Mouse (Mus musculus): ENCODE results near the gene Jag1. TPM values are rescaled to one million over a fixed set of nuclear protein-coding genes. Genes with fewer than 3 reads are reported as not detected.
A peak's percentile ranks its signal among the peaks of the same experiment; 100 is the strongest.

Jag1 gene
- polyA plus RNA-seq, 1 experiment from 2014 or later: 18.4 TPM

GRCm38 (mm10) chr2:137109321-137110213 lies 6.9 kb downstream of the Jag1 start:
- no peaks in the 10 kb centered on the region for H3K9me3 ChIP-seq (ENCODE audit: control insufficient read depth, low read length)
- no peaks in the 10 kb centered on the region for H3K36me3 ChIP-seq (ENCODE audit: control insufficient read depth, insufficient read depth, low read length)
- 0 out of 2 replicates have a peak overlapping the region, but pooled peaks have one; percentile 15 for H3K27ac ChIP-seq (replicated peaks; ENCODE audit: low read depth, low read length)
- no peak overlapping the region for H3K9ac ChIP-seq (replicated peaks; ENCODE audit: low read length)
- peaks cover 50% of the 10 kb centered on the region for H3K4me1 ChIP-seq (ENCODE audit: control insufficient read depth, insufficient read depth, low read length)
- no peak overlapping the region for H3K4me3 ChIP-seq (replicated peaks; ENCODE audit: low read depth, low read length)
- ATAC-seq (ENCODE audit: low FRiP score, low TSS enrichment): peak; percentile 57
- peak overlapping the region; percentile 97 for H3K4me2 ChIP-seq (ENCODE audit: low read length)
- WGBS: 12% methylated on average over 15 of the region's 15 CpGs
- DNase-seq: peak; percentile 66
- no peaks in the 10 kb centered on the region for H3K27me3 ChIP-seq (ENCODE audit: control insufficient read depth, insufficient read depth, low read length)

- 54% methylated on average over 8 of the region's 8 CpGs for WGBS
- Histone ChIP-seq H3K4me3 (replicated peaks; ENCODE audit: low read depth, low read length) (no peak overlapping the region), H3K9me3 (ENCODE audit: control insufficient read depth, low read length) (no peaks in the 10 kb centered on the region), H3K27me3 (ENCODE audit: control insufficient read depth, insufficient read depth, low read length) (no peaks in the 10 kb centered on the region), H3K9ac (replicated peaks; ENCODE audit: low read length) (no peak overlapping the region), H3K4me1 (ENCODE audit: control insufficient read depth, insufficient read depth, low read length) (peaks cover 42% of the 10 kb centered on the region), H3K27ac (replicated peaks; ENCODE audit: low read depth, low read length) (no peak overlapping the region), H3K4me2 (ENCODE audit: low read length) (no peak overlapping the region), H3K36me3 (ENCODE audit: control insufficient read depth, insufficient read depth, low read length) (0 out of 2 replicates have a peak, but pooled peaks cover 2% of the 10 kb centered on the region)
- no peak for ATAC-seq (ENCODE audit: low FRiP score, low TSS enrichment)
- DNase-seq: no peak
Measured at GRCm38 (mm10) chr2:137107946-137108345, 8.5 kb downstream of the Jag1 start.

- no peak overlapping the region for H3K4me3 ChIP-seq (replicated peaks; ENCODE audit: low read depth, low read length)
- no peaks in the 10 kb centered on the region for H3K27me3 ChIP-seq (ENCODE audit: control insufficient read depth, insufficient read depth, low read length)
- no peaks in the 10 kb centered on the region for H3K9me3 ChIP-seq (ENCODE audit: control insufficient read depth, low read length)
- H3K27ac ChIP-seq (replicated peaks; ENCODE audit: low read depth, low read length): no peak overlapping the region
- no peak overlapping the region for H3K4me2 ChIP-seq (ENCODE audit: low read length)
- no peak for DNase-seq
- H3K36me3 ChIP-seq (ENCODE audit: control insufficient read depth, insufficient read depth, low read length): 0 out of 2 replicates have a peak, but pooled peaks cover 2% of the 10 kb centered on the region
- WGBS: 45% methylated on average over 4 of the region's 4 CpGs
- peaks cover 35% of the 10 kb centered on the region for H3K4me1 ChIP-seq (ENCODE audit: control insufficient read depth, insufficient read depth, low read length)
- H3K9ac ChIP-seq (replicated peaks; ENCODE audit: low read length): no peak overlapping the region
- ATAC-seq (ENCODE audit: low FRiP score, low TSS enrichment): no peak
Measured at GRCm38 (mm10) chr2:137107203-137107602, 9.2 kb downstream of the Jag1 start.

- Histone ChIP-seq H3K4me1 (ENCODE audit: control insufficient read depth, insufficient read depth, low read length) (peaks cover 30% of the 10 kb centered on the region), H3K27me3 (ENCODE audit: control insufficient read depth, insufficient read depth, low read length) (no peaks in the 10 kb centered on the region), H3K9ac (replicated peaks; ENCODE audit: low read length) (no peak overlapping the region), H3K36me3 (ENCODE audit: control insufficient read depth, insufficient read depth, low read length) (0 out of 2 replicates have a peak, but pooled peaks cover 2% of the 10 kb centered on the region), H3K9me3 (ENCODE audit: control insufficient read depth, low read length) (no peaks in the 10 kb centered on the region), H3K27ac (replicated peaks; ENCODE audit: low read depth, low read length) (no peak overlapping the region), H3K4me3 (replicated peaks; ENCODE audit: low read depth, low read length) (no peak overlapping the region), H3K4me2 (ENCODE audit: low read length) (no peak overlapping the region)
- DNase-seq (peak; percentile 69), ATAC-seq (ENCODE audit: low FRiP score, low TSS enrichment) (peak; percentile 57)
- WGBS: 15% methylated on average over 5 of the region's 5 CpGs
Measured at GRCm38 (mm10) chr2:137101074-137101473, 15.4 kb downstream of the Jag1 start.

GRCm38 (mm10) chr2:137099211-137099734 lies 17.2 kb downstream of the Jag1 start:
- no peaks in the 10 kb centered on the region for H3K27me3 ChIP-seq (ENCODE audit: control insufficient read depth, insufficient read depth, low read length)
- ATAC-seq (ENCODE audit: low FRiP score, low TSS enrichment) (no peak), DNase-seq (peak; percentile 48)
- H3K9ac ChIP-seq (replicated peaks; ENCODE audit: low read length): no peak overlapping the region
- no peak overlapping the region; the same call in 1 of the 2 replicates for H3K4me2 ChIP-seq (ENCODE audit: low read length)
- H3K36me3 ChIP-seq (ENCODE audit: control insufficient read depth, insufficient read depth, low read length): peaks cover 5% of the 10 kb centered on the region
- no peak overlapping the region for H3K27ac ChIP-seq (replicated peaks; ENCODE audit: low read depth, low read length)
- WGBS: 3% methylated on average over 6 of the region's 6 CpGs
- no peak overlapping the region for H3K4me3 ChIP-seq (replicated peaks; ENCODE audit: low read depth, low read length)
- H3K4me1 ChIP-seq (ENCODE audit: control insufficient read depth, insufficient read depth, low read length): peaks cover 30% of the 10 kb centered on the region
- no peaks in the 10 kb centered on the region for H3K9me3 ChIP-seq (ENCODE audit: control insufficient read depth, low read length)

- no peaks in the 10 kb centered on the region for H3K27me3 ChIP-seq (ENCODE audit: control insufficient read depth, insufficient read depth, low read length)
- no peak overlapping the region for H3K27ac ChIP-seq (replicated peaks; ENCODE audit: low read depth, low read length)
- peaks cover 8% of the 10 kb centered on the region for H3K36me3 ChIP-seq (ENCODE audit: control insufficient read depth, insufficient read depth, low read length)
- DNase-seq (no peak), ATAC-seq (ENCODE audit: low FRiP score, low TSS enrichment) (no peak)
- H3K9ac ChIP-seq (replicated peaks; ENCODE audit: low read length): no peak overlapping the region
- H3K4me2 ChIP-seq (ENCODE audit: low read length): no peak overlapping the region
- H3K4me1 ChIP-seq (ENCODE audit: control insufficient read depth, insufficient read depth, low read length): peaks cover 33% of the 10 kb centered on the region
- WGBS: 13% methylated on average over 11 of the region's 11 CpGs
- no peak overlapping the region for H3K4me3 ChIP-seq (replicated peaks; ENCODE audit: low read depth, low read length)
- H3K9me3 ChIP-seq (ENCODE audit: control insufficient read depth, low read length): no peaks in the 10 kb centered on the region
Measured at GRCm38 (mm10) chr2:137098269-137099035, 18.0 kb downstream of the Jag1 start.

DNA sequence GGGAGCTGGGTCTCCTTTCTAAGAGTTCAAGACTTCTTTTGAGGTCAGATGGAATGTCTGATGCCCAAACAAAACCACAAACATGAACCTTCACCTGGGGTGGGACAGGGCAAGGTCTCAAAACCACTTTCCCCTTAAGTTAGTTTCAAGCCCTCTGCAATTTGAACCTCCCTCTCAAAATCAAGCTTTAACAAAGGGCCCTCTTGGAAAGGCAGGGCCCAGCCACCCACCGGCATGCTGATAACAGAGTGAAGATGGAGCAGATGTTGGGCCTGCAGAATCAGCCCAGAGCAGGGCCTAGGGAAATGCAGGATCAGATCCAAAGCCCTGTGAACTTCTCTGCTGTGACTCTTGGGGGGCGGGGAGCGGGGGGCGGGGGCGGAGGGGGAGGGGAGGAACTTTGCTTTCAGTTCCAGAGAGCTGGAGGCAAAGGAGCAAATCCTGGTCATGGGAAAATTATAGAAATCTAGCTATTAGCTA lies 19.4 kb downstream of the Jag1 start:
- 11% methylated on average over 5 of the region's 5 CpGs for WGBS
- H3K36me3 ChIP-seq (ENCODE audit: control insufficient read depth, insufficient read depth, low read length): peaks cover 7% of the 10 kb centered on the region
- H3K9ac ChIP-seq (replicated peaks; ENCODE audit: low read length): no peak overlapping the region
- H3K4me2 ChIP-seq (ENCODE audit: low read length): no peak overlapping the region
- no peak overlapping the region for H3K4me3 ChIP-seq (replicated peaks; ENCODE audit: low read depth, low read length)
- H3K27me3 ChIP-seq (ENCODE audit: control insufficient read depth, insufficient read depth, low read length): no peaks in the 10 kb centered on the region
- no peaks in the 10 kb centered on the region for H3K9me3 ChIP-seq (ENCODE audit: control insufficient read depth, low read length)
- peaks cover 48% of the 10 kb centered on the region for H3K4me1 ChIP-seq (ENCODE audit: control insufficient read depth, insufficient read depth, low read length)
- H3K27ac ChIP-seq (replicated peaks; ENCODE audit: low read depth, low read length): no peak overlapping the region
- no peak for DNase-seq
- no peak for ATAC-seq (ENCODE audit: low FRiP score, low TSS enrichment)

- peaks cover 45% of the 10 kb centered on the region for H3K4me1 ChIP-seq (ENCODE audit: control insufficient read depth, insufficient read depth, low read length)
Measured at GRCm38 (mm10) chr2:137094301-137094700, 22.1 kb downstream of the Jag1 start.

More at GRCm38 (mm10) chr2:137094301-137094700, 22.1 kb downstream of the Jag1 start:
- no peaks in the 10 kb centered on the region for H3K9me3 ChIP-seq (ENCODE audit: control insufficient read depth, low read length)
- H3K36me3 ChIP-seq (ENCODE audit: control insufficient read depth, insufficient read depth, low read length): peaks cover 23% of the 10 kb centered on the region
- no peaks in the 10 kb centered on the region for H3K27me3 ChIP-seq (ENCODE audit: control insufficient read depth, insufficient read depth, low read length)
- ATAC-seq (ENCODE audit: low FRiP score, low TSS enrichment): no peak
- no peak overlapping the region for H3K4me2 ChIP-seq (ENCODE audit: low read length)
- 23% methylated on average over 8 of the region's 8 CpGs for WGBS
- H3K9ac ChIP-seq (replicated peaks; ENCODE audit: low read length): no peak overlapping the region
- DNase-seq: no peak
- no peak overlapping the region for H3K4me3 ChIP-seq (replicated peaks; ENCODE audit: low read depth, low read length)
- H3K27ac ChIP-seq (replicated peaks; ENCODE audit: low read depth, low read length): no peak overlapping the region

Measured in midbrain, embryonic 14.5 days (tissue).